Mouse (Mus musculus): Measurements from ENCODE around the gene E130114P18Rik.

DNA sequence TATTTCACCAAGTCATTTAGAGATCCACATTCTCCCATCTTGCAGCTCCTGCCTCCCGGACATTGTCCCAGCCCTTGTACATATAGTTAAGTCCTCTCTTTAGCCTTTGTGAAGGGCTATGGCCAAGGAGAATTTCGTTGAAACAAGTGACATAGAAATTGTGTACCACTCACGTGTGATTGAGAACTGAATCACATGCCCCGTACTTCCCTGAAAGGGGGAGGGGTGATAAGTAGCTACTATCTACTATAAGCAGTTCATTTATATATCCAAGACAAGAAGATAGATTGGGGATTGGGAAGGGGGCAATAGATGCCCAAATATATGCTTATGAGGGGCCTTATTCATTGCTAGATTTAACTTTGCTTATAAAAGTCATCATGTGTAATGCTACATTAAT is 10.9 kb downstream of the E130114P18Rik start:
- TF ChIP-seq POLR2A (IDR thresholded peaks at IDR 0.05; ENCODE audit: borderline replicate concordance, extremely low read depth, insufficient read depth, insufficient read length, poor library complexity, severe bottlenecking) (no peak), CTCF (IDR thresholded peaks at IDR 0.05; ENCODE audit: borderline replicate concordance, extremely low read depth, insufficient read depth, insufficient read length) (no peak)
